Mouse (Mus musculus) midbrain, embryonic 16.5 days (tissue): Measurements from ENCODE around the gene Rabac1. TPM values are rescaled to one million over a fixed set of nuclear protein-coding genes. Genes with fewer than 3 reads are reported as not detected.
A peak's percentile ranks its signal among the peaks of the same experiment; 100 is the strongest.

ENCODE experiments used
- ATAC-seq: fragments of 200-750 bp; cut with Nextera tagmentation; 2 replicates; pipeline ENCODE4 v1.8.0; 2017; ENCODE audit warnings: moderate TSS enrichment
- H3K27ac ChIP-seq: fragments of 300-500 bp; sonication (generic); 2 replicates; pipeline ENCODE4 v1.5.1; 2014; ENCODE audit warnings: mild to moderate bottlenecking, low read length, mixed read lengths
- H3K27me3 ChIP-seq: fragments of 300-500 bp; sonication (generic); 2 replicates; pipeline ENCODE4 v1.6.1; 2014; ENCODE audit warnings: low read depth, low read length, mixed read lengths; ENCODE audit not compliant: control insufficient read depth, insufficient read depth
- H3K36me3 ChIP-seq: fragments of 300-500 bp; sonication (generic); 2 replicates; pipeline ENCODE4 v1.6.1; 2014; ENCODE audit warnings: mild to moderate bottlenecking, low read length, moderate library complexity, mixed read lengths; ENCODE audit not compliant: control insufficient read depth, insufficient read depth
- H3K4me1 ChIP-seq: fragments of 300-500 bp; sonication (generic); 2 replicates; pipeline ENCODE4 v1.6.1; 2014; ENCODE audit warnings: mild to moderate bottlenecking, low read length, mixed read lengths; ENCODE audit not compliant: control insufficient read depth, insufficient read depth
- H3K4me2 ChIP-seq: fragments of 300-500 bp; sonication (generic); 2 replicates; pipeline ENCODE4 v1.6.1; 2014; ENCODE audit warnings: mild to moderate bottlenecking, low read length, mixed read lengths
- H3K4me3 ChIP-seq: fragments of 300-500 bp; sonication (generic); 2 replicates; pipeline ENCODE4 v1.5.1; 2014; ENCODE audit warnings: low read depth, mild to moderate bottlenecking, low read length, moderate library complexity, mixed read lengths
- H3K9ac ChIP-seq: fragments of 300-500 bp; sonication (generic); 2 replicates; pipeline ENCODE4 v1.6.1; 2014; ENCODE audit warnings: low read depth, low read length, mixed read lengths
- H3K9me3 ChIP-seq: fragments of 300-500 bp; sonication (generic); replicated peaks from 2 replicates; pipeline ENCODE4 v1.6.1; 2014; ENCODE audit warnings: mild to moderate bottlenecking, low read length, mixed read lengths; ENCODE audit not compliant: control insufficient read depth, poor library complexity, severe bottlenecking
- WGBS: fragments of 180-500 bp; shearing (Covaris S2); extraction: QIAGEN DNeasy Blood & Tissue Kit; methylation state at CpG from one replicate; pipeline ENCODE4 v1.1.7; 2014; 5-methylcytosine and 5-hydroxymethylcytosine counted together
- polyA plus RNA-seq: library from polyadenylated mRNA; unstranded; fragments of >200 nt; fragmentation: Nextera tagmentation; extraction: Ambion mirVana; gene quantifications from 2 replicates; pipeline ENCODE4 v1.2.1, GENCODE M21; 2015

Rabac1 gene
- polyA plus RNA-seq, 1 experiment from 2014 or later, result 310 TPM

GRCm38 (mm10) chr7:25006171-25006570 is 33.6 kb upstream of the Rabac1 start:
- Histone ChIP-seq H3K27me3 (no peaks in the 10 kb centered on the region), H3K27ac (peak overlapping the region; percentile 98), H3K36me3 (0 out of 2 replicates have a peak, but pooled peaks cover 2% of the 10 kb centered on the region), H3K4me1 (peaks cover 81% of the 10 kb centered on the region), H3K4me2 (peak overlapping the region; percentile 74), H3K9ac (peak overlapping the region; percentile 99), H3K4me3 (peak overlapping the region; percentile 90), H3K9me3 (no peaks in the 10 kb centered on the region)
- WGBS, result 65% methylated on average over 3 of the region's 3 CpGs
- ATAC-seq, result peak; percentile 33

DNA sequence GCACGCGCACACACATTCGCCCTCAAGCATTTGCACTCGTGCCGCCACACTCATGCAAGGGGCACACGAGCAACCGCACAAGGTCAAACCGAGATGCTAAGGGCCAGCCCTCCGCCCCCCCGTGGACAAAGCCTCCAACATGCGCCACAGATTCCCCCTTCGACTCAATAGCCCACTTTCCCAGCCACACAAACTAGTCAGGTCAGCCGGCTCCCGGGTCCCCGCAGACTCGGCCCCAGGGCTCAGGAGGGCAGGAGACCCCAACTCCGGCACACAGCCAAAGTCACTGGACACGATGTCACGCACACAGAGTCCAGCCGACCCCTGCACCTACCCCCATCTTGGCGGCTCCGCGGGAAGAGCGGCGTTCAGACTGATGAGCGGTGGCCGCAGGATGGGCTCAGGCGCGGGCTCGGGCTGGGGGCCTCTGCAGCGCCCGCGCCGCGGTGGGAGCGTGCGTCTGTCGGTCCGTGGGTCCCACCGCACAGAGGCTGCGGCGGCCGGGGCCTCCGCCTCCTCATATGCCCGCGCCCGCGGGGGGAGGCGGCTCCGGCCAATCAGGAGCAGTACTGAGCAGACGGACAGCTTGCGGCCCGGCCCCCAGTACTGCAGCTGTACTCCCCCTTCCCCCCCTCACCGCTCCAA is 33.0 kb upstream of the Rabac1 start, which contains the start of gene Atp1a3:
Atp1a3 (minus strand) TSS at position 538 of the 645 bp plus-strand sequence.
- Histone ChIP-seq H3K4me2 (peak within 1 kb of the TSS; percentile 74), H3K9ac (peak within 1 kb of the TSS; percentile 99), H3K27ac (peak within 1 kb of the TSS; percentile 98), H3K4me3 (peak within 1 kb of the TSS; percentile 90), H3K36me3 (peaks cover 8% of the 10 kb centered on the region; the same call in 1 of the 2 replicates), H3K27me3 (no peaks in the 10 kb centered on the region), H3K9me3 (no peaks in the 10 kb centered on the region), H3K4me1 (peaks cover 75% of the 10 kb centered on the region)
- ATAC-seq, result peak; percentile 88
- under 1% methylated on average over 42 of the region's 54 CpGs for WGBS

- no peaks in the 10 kb centered on the region for H3K9me3 ChIP-seq
- peak overlapping the region; percentile 98 for H3K27ac ChIP-seq
- 35% methylated on average over 6 of the region's 9 CpGs for WGBS
- H3K9ac ChIP-seq, result peak overlapping the region; percentile 99
- peak overlapping the region; percentile 90 for H3K4me3 ChIP-seq
- H3K4me1 ChIP-seq, result peaks cover 69% of the 10 kb centered on the region
- no peak for ATAC-seq
- H3K36me3 ChIP-seq, result peaks cover 14% of the 10 kb centered on the region
- peak overlapping the region; percentile 74 for H3K4me2 ChIP-seq
- no peaks in the 10 kb centered on the region for H3K27me3 ChIP-seq
These were observed 32.3 kb upstream of the Rabac1 start for GRCm38 (mm10) chr7:25004806-25005205.

DNA sequence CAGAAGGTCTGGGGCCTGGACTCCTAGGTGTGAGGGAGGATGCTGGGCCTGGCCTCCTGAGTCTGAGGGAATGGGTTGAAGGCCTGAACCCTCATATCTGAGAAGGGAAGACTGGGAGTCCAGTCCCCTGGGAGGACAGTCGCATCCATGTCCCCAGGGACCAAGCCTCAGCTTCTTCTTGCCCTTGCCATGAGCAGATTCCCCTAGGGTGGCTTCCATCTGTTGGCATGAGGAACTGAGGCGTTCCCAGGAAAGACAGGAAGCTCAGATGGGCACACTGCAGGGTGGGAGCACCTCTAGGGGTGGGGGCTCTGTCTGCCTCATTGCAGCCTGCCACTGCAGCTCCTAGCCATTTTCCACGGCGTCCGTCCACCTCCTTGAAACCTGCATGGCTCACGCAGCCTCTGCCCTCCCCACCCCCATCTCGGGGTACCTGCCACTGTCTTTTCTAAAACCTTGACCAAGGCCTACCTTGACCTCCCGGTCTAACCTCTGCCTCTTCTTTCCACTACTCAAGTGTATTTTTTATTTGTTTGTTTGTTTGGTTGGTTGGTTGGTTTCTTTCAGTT is 31.4 kb upstream of the Rabac1 start:
- no peaks in the 10 kb centered on the region for H3K9me3 ChIP-seq
- 69% methylated on average over 8 of the region's 8 CpGs for WGBS
- peaks cover 20% of the 10 kb centered on the region for H3K36me3 ChIP-seq
- peak overlapping the region; percentile 74 for H3K4me2 ChIP-seq
- peaks cover 60% of the 10 kb centered on the region for H3K4me1 ChIP-seq
- peak overlapping the region; percentile 90 for H3K4me3 ChIP-seq
- peak overlapping the region; percentile 99 for H3K9ac ChIP-seq
- ATAC-seq, result no peak
- no peaks in the 10 kb centered on the region for H3K27me3 ChIP-seq
- peak overlapping the region; percentile 98 for H3K27ac ChIP-seq

- Histone ChIP-seq H3K9ac (peak overlapping the region; percentile 99), H3K27me3 (no peaks in the 10 kb centered on the region), H3K27ac (peak overlapping the region; percentile 63), H3K36me3 (peaks cover 26% of the 10 kb centered on the region), H3K4me1 (peaks cover 54% of the 10 kb centered on the region), H3K4me3 (peak overlapping the region; percentile 90), H3K9me3 (no peaks in the 10 kb centered on the region), H3K4me2 (peak overlapping the region; percentile 74)
- no peak for ATAC-seq
- WGBS, result 23% methylated on average over 11 of the region's 11 CpGs
These were observed 30.7 kb upstream of the Rabac1 start for GRCm38 (mm10) chr7:25003291-25003690.

- ATAC-seq, result no peak
- H3K27me3 ChIP-seq, result no peaks in the 10 kb centered on the region
- WGBS, result 75% methylated on average over 12 of the region's 12 CpGs
- H3K36me3 ChIP-seq, result peaks cover 37% of the 10 kb centered on the region
- H3K9me3 ChIP-seq, result no peaks in the 10 kb centered on the region
- H3K4me3 ChIP-seq, result no peak overlapping the region
- no peak overlapping the region for H3K9ac ChIP-seq
- H3K4me1 ChIP-seq, result peaks cover 30% of the 10 kb centered on the region
- no peak overlapping the region for H3K4me2 ChIP-seq
- H3K27ac ChIP-seq, result no peak overlapping the region; the same call in 1 of the 2 replicates
These were observed 28.2 kb upstream of the Rabac1 start for GRCm38 (mm10) chr7:25000711-25001110.

DNA sequence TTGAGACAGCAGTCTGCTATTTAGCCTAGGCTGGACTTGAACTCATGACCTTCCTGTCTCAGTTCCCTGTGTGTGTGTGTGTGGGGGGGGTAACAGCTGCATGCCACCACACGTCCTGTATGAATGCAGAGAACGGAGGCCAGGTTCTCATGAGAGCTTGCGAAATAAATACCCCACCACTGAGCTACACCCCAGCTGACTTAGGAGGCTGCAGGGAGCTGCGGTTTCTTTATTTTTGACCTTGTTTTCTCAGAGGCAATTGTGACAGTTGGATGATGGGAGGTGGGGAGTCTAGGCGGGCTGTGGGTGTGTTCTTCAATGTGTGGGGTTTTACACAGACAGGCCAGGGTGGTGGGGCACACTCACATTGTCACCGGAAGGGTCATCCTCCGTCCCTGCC is 27.7 kb upstream of the Rabac1 start:
- 78% methylated on average over 7 of the region's 7 CpGs for WGBS
- no peak overlapping the region for H3K9ac ChIP-seq
- no peak overlapping the region for H3K27ac ChIP-seq
- ATAC-seq, result no peak
- H3K4me3 ChIP-seq, result no peak overlapping the region
- H3K36me3 ChIP-seq, result peaks cover 40% of the 10 kb centered on the region
- H3K9me3 ChIP-seq, result no peaks in the 10 kb centered on the region
- H3K4me1 ChIP-seq, result peaks cover 30% of the 10 kb centered on the region
- no peaks in the 10 kb centered on the region for H3K27me3 ChIP-seq
- H3K4me2 ChIP-seq, result no peak overlapping the region

GRCm38 (mm10) chr7:24993081-24993480 is 20.5 kb upstream of the Rabac1 start:
- Histone ChIP-seq H3K27ac (no peak overlapping the region), H3K36me3 (peaks cover 68% of the 10 kb centered on the region), H3K27me3 (no peaks in the 10 kb centered on the region), H3K9me3 (no peaks in the 10 kb centered on the region), H3K9ac (no peak overlapping the region), H3K4me1 (no peaks in the 10 kb centered on the region), H3K4me3 (no peak overlapping the region), H3K4me2 (no peak overlapping the region)
- WGBS, result 89% methylated on average over 6 of the region's 6 CpGs
- ATAC-seq, result no peak

GRCm38 (mm10) chr7:24990478-24990877 is 17.9 kb upstream of the Rabac1 start:
- Histone ChIP-seq H3K9ac (no peak overlapping the region), H3K27ac (no peak overlapping the region), H3K36me3 (peaks cover 74% of the 10 kb centered on the region), H3K9me3 (no peaks in the 10 kb centered on the region), H3K4me3 (no peak overlapping the region), H3K27me3 (no peaks in the 10 kb centered on the region), H3K4me2 (no peak overlapping the region), H3K4me1 (no peaks in the 10 kb centered on the region)
- WGBS, result 82% methylated on average over 8 of the region's 8 CpGs
- no peak for ATAC-seq
